Mouse (Mus musculus): Measurements from ENCODE around the gene Kat2b.
"Not testable (repeated sequence)": the region's sequence is repeated elsewhere in the genome, so short reads cannot be mapped to it uniquely, and the experiment has no call there.

The Kat2b gene

GRCm38 (mm10) chr17:53569829-53570228 is 3.2 kb downstream of the Kat2b start:
- in situ Hi-C loops (cut with MboI, MseI) = no loop called here

GRCm38 (mm10) chr17:53570361-53570875 is 3.8 kb downstream of the Kat2b start:
- in situ Hi-C loops (cut with MboI, MseI) = no loop called here

GRCm38 (mm10) chr17:53570932-53571331 is 4.3 kb downstream of the Kat2b start:
- in situ Hi-C loops (cut with MboI, MseI) = not testable (repeated sequence)

- in situ Hi-C loops (cut with MboI, MseI) = no loop called here
Measured at GRCm38 (mm10) chr17:53573019-53573556, 6.4 kb downstream of the Kat2b start.

- in situ Hi-C loops (cut with MboI, MseI) = loop anchor here (25.0 kb wide), 1 partner anchor 1440 kb away; no protein-coding TSS in a partner anchor
Measured at GRCm38 (mm10) chr17:53577151-53577550, 10.5 kb downstream of the Kat2b start.

GRCm38 (mm10) chr17:53577754-53578153 is 11.1 kb downstream of the Kat2b start:
- in situ Hi-C loops (cut with MboI, MseI) = loop anchor here (25.0 kb wide), 1 partner anchor 1440 kb away; no protein-coding TSS in a partner anchor

- in situ Hi-C loops (cut with MboI, MseI) = loop anchor here (25.0 kb wide), 1 partner anchor 1441 kb away; no protein-coding TSS in a partner anchor
Measured at GRCm38 (mm10) chr17:53578249-53578648, 11.6 kb downstream of the Kat2b start.

- in situ Hi-C loops (cut with MboI, MseI) = loop anchor here (25.0 kb wide), 1 partner anchor 1441 kb away; no protein-coding TSS in a partner anchor
Measured at GRCm38 (mm10) chr17:53578776-53579175, 12.1 kb downstream of the Kat2b start.

- in situ Hi-C loops (cut with MboI, MseI) = loop anchor here (25.0 kb wide), 1 partner anchor 1442 kb away; no protein-coding TSS in a partner anchor
Measured at GRCm38 (mm10) chr17:53579612-53580011, 13.0 kb downstream of the Kat2b start.

- in situ Hi-C loops (cut with MboI, MseI) = loop anchor here (25.0 kb wide), 1 partner anchor 1443 kb away; no protein-coding TSS in a partner anchor
Measured at GRCm38 (mm10) chr17:53580237-53580636, 13.6 kb downstream of the Kat2b start.

- in situ Hi-C loops (cut with MboI, MseI) = loop anchor here (25.0 kb wide), 1 partner anchor 1445 kb away; no protein-coding TSS in a partner anchor
Measured at GRCm38 (mm10) chr17:53582026-53582585, 15.4 kb downstream of the Kat2b start.

GRCm38 (mm10) chr17:53582805-53583204 is 16.1 kb downstream of the Kat2b start:
- in situ Hi-C loops (cut with MboI, MseI) = loop anchor here (25.0 kb wide), 1 partner anchor 1446 kb away; no protein-coding TSS in a partner anchor

GRCm38 (mm10) chr17:53583846-53584579 is 17.4 kb downstream of the Kat2b start:
- in situ Hi-C loops (cut with MboI, MseI) = loop anchor here (25.0 kb wide), 1 partner anchor 1447 kb away; no protein-coding TSS in a partner anchor

- in situ Hi-C loops (cut with MboI, MseI) = loop anchor here (25.0 kb wide), 1 partner anchor 1450 kb away; no protein-coding TSS in a partner anchor
Measured at GRCm38 (mm10) chr17:53587074-53587851, 20.6 kb downstream of the Kat2b start.

- in situ Hi-C loops (cut with MboI, MseI) = loop anchor here (25.0 kb wide), 1 partner anchor 1451 kb away; no protein-coding TSS in a partner anchor
Measured at GRCm38 (mm10) chr17:53588097-53588855, 21.6 kb downstream of the Kat2b start.

GRCm38 (mm10) chr17:53590110-53590509 is 23.4 kb downstream of the Kat2b start:
- in situ Hi-C loops (cut with MboI, MseI) = loop anchor here (10.0 to 25.0 kb wide), 3 partner anchors 95 to 1715 kb away; partner anchors contain the start of gene Sgo1

GRCm38 (mm10) chr17:53591910-53592309 is 25.2 kb downstream of the Kat2b start:
- in situ Hi-C loops (cut with MboI, MseI) = loop anchor here (10.0 to 25.0 kb wide), 3 partner anchors 93 to 1717 kb away; partner anchors contain the start of gene Sgo1

GRCm38 (mm10) chr17:53594590-53594989 is 27.9 kb downstream of the Kat2b start:
- in situ Hi-C loops (cut with MboI, MseI) = loop anchor here (10.0 to 25.0 kb wide), 3 partner anchors 90 to 1720 kb away; partner anchors contain the start of gene Sgo1

GRCm38 (mm10) chr17:53595527-53595926 is 28.9 kb downstream of the Kat2b start:
- in situ Hi-C loops (cut with MboI, MseI) = loop anchor here (10.0 to 25.0 kb wide), 3 partner anchors 89 to 1721 kb away; partner anchors contain the start of gene Sgo1
